Comparison of ENCODE assay signal across 10 mouse cellular contexts in the genomic region with DNA sequence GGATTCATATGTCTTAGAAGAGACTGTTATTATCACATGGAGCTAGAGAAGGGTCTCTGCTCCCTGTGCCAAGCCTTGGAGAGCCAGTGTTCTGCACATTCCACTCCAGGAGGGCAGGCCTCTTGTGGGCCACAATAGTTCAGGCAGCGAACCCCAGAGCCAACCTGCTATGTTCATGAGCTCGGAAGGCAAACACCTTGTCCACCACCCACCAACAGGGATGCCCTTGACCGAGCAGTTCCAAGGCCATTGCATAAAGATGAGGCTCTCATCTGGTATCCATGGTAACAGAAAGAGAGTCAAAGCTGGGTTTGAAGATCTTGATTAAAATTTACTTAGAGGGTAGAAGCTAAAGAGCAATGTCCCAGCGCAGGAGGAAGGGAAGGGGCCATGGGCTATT.
DNase-seq lines count a peak whose midpoint lies in the region; ATAC-seq lines count a peak whose summit lies in the region.
"Had no signal": no experiment of that assay in that cellular context is flagged by ENCODE, and none has a peak within 500 bp of the region (broad histone marks: within the 10 kb centered on the region; RNA-seq: fewer than 3 reads in every experiment).

No protein-coding gene starts in this region.

- no peaks in the 10 kb centered on the region for H3K27me3 ChIP-seq in heart, embryonic 14.5 days (ENCODE audit: control insufficient read depth, insufficient read depth, low read length)
- no peaks in the 10 kb centered on the region for H3K27me3 ChIP-seq in embryonic facial prominence, embryonic 13.5 days
- H3K27me3 ChIP-seq in midbrain, embryonic 15.5 days (replicated peaks) = no peaks in the 10 kb centered on the region

- H3K36me3 ChIP-seq in heart, embryonic 14.5 days (ENCODE audit: control insufficient read depth, insufficient read depth, low read length) = no peaks in the 10 kb centered on the region
- no peaks in the 10 kb centered on the region for H3K36me3 ChIP-seq in embryonic facial prominence, embryonic 13.5 days
- no peaks in the 10 kb centered on the region for H3K36me3 ChIP-seq in midbrain, embryonic 15.5 days (replicated peaks)

- no peaks in the 10 kb centered on the region for H3K9me3 ChIP-seq in heart, embryonic 14.5 days (ENCODE audit: control insufficient read depth, low read length)
- no peaks in the 10 kb centered on the region for H3K9me3 ChIP-seq in embryonic facial prominence, embryonic 13.5 days
- H3K9me3 ChIP-seq in midbrain, embryonic 15.5 days = no peaks in the 10 kb centered on the region

- no peak for ATAC-seq in heart, embryonic 14.5 days (ENCODE audit: insufficient number of reproducible peaks, insufficient read depth, low FRiP score, low read depth)
- ATAC-seq in embryonic facial prominence, embryonic 13.5 days (ENCODE audit: insufficient number of reproducible peaks, insufficient read depth, low FRiP score, low TSS enrichment, low read depth) = no peak
- peak; percentile 75 for ATAC-seq in midbrain, embryonic 15.5 days (replicated peaks)

- H3K9ac ChIP-seq in heart, embryonic 14.5 days (ENCODE audit: low read length) = no peak overlapping the region
- no peak overlapping the region for H3K9ac ChIP-seq in embryonic facial prominence, embryonic 13.5 days
- no peak overlapping the region for H3K9ac ChIP-seq in midbrain, embryonic 15.5 days

- peaks cover 44 to 45% of the 10 kb centered on the region in 2 experiments for H3K4me1 ChIP-seq in heart, embryonic 14.5 days (ENCODE audit: control insufficient read depth in 2 of 2, insufficient read depth in 2 of 2, low read length in 2 of 2)
- H3K4me1 ChIP-seq in embryonic facial prominence, embryonic 13.5 days = peaks cover 85% of the 10 kb centered on the region
- peaks cover 21% of the 10 kb centered on the region for H3K4me1 ChIP-seq in midbrain, embryonic 15.5 days

- peak overlapping the region; percentile 45 for H3K4me2 ChIP-seq in heart, embryonic 14.5 days (ENCODE audit: low read length)
- H3K4me2 ChIP-seq in embryonic facial prominence, embryonic 13.5 days = peak overlapping the region; percentile 45
- peak overlapping the region; percentile 2; the same call in 1 of the 2 replicates for H3K4me2 ChIP-seq in midbrain, embryonic 15.5 days

- H3K4me3 ChIP-seq in heart, embryonic 14.5 days (ENCODE audit: control insufficient read depth in 1 of 2, insufficient read depth in 1 of 2, low read depth in 1 of 2, low read length in 2 of 2) = no peak overlapping the region
- H3K4me3 ChIP-seq in embryonic facial prominence, embryonic 13.5 days = 0 out of 2 replicates have a peak overlapping the region, but pooled peaks have one; percentile 1
- no peak overlapping the region for H3K4me3 ChIP-seq in midbrain, embryonic 15.5 days

- DNase-seq in heart, adult 8-10 months (ENCODE audit: low spot score) = no peak
- peak; percentile 41 for DNase-seq in kidney, adult 9 months
- no peak for DNase-seq in thymus, postnatal 14 days
- DNase-seq in left cerebral cortex, adult 11 months (ENCODE audit: low spot score) = no peak
- DNase-seq in frontal cortex, postnatal 36 days (ENCODE audit: low spot score in 2 of 2) = no peak
- DNase-seq: heart, adult 18-20 months; spleen, adult 18-20 months had no signal

- 53% methylated on average over 4 of the region's 4 CpGs for WGBS in heart, embryonic 14.5 days
- WGBS in embryonic facial prominence, embryonic 13.5 days = 36% methylated on average over 4 of the region's 4 CpGs
- 15% methylated on average over 4 of the region's 4 CpGs for WGBS in midbrain, embryonic 15.5 days

- H3K27ac ChIP-seq in heart, embryonic 14.5 days (replicated peaks in 1 of 2; ENCODE audit: control insufficient read depth in 1 of 2, insufficient read depth in 1 of 2, low read depth in 2 of 2, low read length in 2 of 2) = no peak overlapping the region
- H3K27ac ChIP-seq in embryonic facial prominence, embryonic 13.5 days = peak overlapping the region; percentile 88
- 0 out of 2 replicates have a peak overlapping the region, but pooled peaks have one; percentile 50 for H3K27ac ChIP-seq in midbrain, embryonic 15.5 days

Comparison
In these comparisons a context has a peak if more than half of its experiments do, and no peak if none do; other contexts are left out.
1. H3K27ac ChIP-seq: peak in embryonic facial prominence, embryonic 13.5 days (single experiment) and midbrain, embryonic 15.5 days (single experiment); none in heart, embryonic 14.5 days (0 of 2).
2. Peak in every context shown above with its lines, with median percentiles within 50 percentile points of each other: H3K4me2 ChIP-seq.